Mouse (Mus musculus): ENCODE measurements around the gene Ina.

DNA sequence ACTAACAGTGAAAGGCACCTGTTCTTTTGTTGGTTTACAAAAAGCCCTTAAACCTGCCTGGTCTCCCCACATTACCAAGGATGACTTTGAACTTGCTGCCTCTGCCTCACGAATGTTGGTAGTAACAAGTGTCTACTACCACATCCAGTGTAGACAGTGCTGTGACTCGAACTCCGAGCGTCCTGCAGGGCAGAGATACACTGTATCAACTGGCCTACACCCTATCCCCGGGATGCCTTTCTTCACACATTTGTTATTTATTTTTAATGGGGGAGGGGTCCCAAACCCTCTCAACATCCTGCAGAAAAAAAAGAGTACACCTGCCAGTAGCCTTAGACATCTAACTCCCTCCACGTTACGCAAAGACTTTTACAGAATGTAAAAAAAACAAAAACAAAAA lies 35.3 kb downstream of the Ina start:
- no peak for TF ChIP-seq CTCF (IDR thresholded peaks at IDR 0.05; ENCODE audit: borderline replicate concordance, control insufficient read depth, extremely low read depth, insufficient read depth, low read length, poor library complexity)
- TF ChIP-seq POLR2A (IDR thresholded peaks at IDR 0.05; ENCODE audit: control insufficient read depth, extremely low read depth, insufficient read depth, low read length, poor library complexity), result no peak
